Mouse (Mus musculus) lung, postnatal 10 days (tissue): ENCODE data around the gene Nup35.
A peak's percentile ranks its signal among the peaks of the same experiment; 100 is the strongest.

ENCODE experiments used
- DNase-seq: peaks from one replicate; pipeline ENCODE4 v3.0.0; 2021

Gene Nup35

DNA sequence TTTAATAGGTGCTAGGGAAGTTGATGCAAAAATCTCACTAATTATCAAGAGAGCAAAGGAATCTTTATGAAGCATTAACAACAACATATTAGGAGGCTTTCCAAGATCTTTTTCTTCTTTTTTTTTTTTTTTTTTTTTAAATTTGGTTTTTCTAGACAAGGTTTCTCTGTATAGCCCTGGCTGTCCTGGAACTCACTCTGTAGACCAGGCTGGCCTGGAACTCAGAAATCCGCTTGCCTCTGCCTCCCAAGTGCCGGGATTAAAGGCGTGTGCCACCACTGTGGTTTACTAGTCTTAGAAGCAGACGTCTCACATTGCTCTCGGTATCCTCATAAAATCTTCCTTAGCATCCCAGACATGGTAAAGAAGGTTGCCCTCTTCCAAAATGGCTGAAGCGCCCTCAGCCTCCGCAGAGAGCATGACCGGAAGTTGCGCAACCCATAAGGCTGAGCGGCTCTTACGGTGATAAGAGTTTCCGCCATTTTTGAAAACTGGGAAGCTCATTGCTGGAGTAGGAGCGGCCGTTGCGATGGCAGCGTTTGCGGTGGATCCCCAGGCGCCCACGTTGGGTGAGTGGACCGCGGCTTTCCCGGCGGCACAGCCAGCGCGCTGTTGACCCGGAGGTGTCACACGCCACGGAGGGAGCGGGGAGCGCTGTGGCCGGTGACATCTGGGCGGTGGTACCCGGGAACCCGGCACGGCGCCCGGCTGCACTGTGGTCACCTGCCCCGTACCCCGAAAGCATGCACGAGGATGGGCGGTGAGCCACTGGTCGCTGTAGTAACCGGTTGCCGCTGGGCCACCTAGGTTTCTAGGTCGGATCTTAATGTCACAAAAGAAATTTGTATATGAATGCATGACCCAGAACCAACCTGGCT, 21.6 kb downstream of the Nup35 start:
- DNase-seq = peak; percentile 94

DNA sequence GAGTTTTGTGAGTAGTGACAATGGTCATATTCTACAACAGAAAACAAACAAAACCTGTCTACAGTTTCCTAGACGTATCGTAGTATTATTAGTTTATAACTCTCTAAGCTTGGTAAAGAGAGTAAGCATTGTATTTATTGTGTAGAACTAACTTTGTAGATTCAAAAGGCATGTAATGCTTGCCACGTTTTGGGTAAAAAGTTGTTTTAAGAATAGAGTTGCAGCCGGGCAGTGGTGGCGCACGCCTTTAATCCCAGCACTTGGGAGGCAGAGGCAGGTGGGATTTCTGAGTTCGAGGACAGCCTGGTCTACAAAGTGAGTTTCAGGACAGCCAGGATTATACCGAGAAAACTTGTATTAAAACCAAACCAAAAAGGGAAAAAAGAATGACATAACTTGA, 22.4 kb downstream of the Nup35 start:
- DNase-seq = no peak

DNA sequence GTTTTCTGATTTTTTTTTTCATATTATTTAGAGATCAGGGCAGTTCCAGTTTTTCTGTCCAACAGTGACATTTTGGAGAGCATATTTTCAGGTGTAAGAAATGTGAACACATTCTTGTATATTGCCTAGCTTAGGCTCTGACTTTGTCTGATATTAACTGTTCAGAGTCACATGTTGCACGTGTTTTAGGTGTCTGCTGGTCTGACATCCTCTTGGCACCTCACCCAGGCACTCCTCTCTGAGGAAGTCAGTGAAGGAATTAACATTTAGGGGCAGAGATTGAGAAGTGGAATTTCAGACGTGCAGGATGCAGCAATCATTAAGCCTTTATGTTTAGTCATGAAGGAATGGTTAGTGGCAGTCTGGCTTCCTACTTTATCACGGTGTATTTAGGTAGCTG, 22.8 kb downstream of the Nup35 start:
- no peak for DNase-seq

DNA sequence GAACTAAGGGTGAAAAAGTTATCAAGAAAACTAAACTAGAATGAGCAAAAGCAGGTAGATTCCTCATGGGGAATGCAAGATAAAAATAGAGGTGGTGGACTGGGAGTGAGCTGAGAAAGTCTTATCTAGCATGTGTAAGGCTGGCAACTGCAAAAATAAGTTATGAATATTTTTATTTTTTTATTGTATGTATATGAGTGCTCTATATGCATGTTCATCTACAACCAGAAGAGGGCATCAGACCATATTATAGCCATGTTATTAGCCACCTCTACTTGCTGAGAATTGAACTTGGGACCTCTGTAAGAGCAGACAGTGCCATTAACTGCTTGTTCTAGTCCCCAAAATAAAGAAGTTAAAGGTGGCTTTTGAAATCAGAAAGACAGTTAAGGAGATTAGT, 44.4 kb downstream of the Nup35 start:
- DNase-seq = no peak

DNA sequence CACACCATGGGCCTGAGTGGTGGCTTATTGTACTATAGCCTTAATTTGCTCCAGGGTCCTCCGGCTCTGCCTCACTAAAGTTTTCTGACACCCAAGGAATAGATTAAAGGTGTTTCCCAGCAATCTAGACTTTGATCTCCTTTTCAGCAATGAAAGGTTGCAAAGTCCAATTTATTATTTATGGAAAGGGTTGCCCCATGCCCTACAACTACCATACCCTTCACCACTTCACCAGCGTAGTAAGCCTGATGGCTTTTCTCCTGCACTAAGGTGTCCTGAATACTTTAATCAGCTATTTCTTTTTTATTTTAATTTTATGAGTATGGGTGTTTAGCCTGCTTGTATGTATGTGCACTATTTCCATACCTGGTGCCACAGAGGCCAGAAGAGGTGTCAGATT, 45.6 kb downstream of the Nup35 start:
- DNase-seq = no peak

DNA sequence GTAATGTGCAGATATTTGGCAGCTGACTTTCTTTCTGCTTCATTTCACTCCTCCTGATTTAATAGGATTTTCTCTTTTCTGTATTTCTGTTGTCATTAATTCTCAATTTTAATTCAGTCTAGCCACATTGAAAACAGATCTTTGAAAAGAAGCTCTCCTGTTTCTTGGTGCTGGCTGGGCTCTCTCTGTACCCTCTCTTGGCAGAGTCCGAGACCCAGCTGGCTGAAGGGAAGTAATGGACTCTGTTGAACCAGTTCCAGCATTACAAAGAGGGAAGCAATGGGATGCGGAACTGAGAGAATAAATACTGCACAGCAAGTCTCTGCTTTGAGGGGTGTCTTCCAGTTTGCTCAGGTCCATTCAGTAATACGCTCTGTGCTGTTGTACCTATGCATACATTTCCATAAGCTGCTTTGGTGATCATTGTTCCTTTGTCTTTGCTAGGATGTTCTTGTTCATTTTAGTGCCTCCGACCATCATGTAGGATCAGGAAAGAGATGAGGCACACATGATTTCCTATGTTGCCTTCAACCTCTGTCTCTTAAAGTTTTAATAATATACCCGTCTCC, 50.4 kb downstream of the Nup35 start:
- DNase-seq = no peak

DNA sequence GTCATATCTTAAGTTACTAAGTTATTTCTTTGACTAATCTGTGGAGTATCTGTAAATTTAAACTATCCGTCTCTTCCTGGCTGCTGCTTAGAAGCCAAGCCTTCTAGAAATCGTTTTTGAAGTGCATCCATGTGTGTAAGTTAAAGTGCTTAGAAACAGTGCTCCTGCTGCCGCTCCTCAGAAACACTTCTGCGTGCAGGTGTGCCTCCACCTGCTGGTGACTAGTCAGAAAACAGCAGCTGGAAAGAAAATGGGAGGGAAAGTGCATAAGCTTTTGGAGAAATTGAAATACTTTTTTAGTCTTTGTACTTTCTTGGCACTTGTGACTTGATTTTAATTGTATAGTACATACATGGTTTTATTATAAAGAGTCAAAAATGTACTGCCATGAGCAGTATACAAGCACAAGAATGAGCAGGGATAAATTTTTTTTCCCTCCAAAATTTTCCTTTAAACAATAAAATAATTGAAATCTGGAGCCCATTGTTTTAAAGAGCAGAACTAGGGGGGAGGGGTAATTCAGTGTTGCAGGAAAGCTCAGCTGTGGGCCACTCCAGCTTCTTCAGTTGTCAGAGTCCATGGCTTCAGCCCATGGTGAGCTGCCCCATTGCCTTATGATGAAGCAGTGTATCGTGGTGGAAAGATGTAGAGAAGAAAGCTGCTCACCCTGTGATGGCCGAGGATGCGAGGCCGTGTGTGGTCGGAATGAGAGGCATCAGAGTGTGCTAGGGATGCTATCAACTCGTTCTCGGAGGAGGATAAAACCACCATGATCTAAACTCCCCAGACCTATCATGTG, 53.0 kb downstream of the Nup35 start:
- peak; percentile 3 for DNase-seq

DNA sequence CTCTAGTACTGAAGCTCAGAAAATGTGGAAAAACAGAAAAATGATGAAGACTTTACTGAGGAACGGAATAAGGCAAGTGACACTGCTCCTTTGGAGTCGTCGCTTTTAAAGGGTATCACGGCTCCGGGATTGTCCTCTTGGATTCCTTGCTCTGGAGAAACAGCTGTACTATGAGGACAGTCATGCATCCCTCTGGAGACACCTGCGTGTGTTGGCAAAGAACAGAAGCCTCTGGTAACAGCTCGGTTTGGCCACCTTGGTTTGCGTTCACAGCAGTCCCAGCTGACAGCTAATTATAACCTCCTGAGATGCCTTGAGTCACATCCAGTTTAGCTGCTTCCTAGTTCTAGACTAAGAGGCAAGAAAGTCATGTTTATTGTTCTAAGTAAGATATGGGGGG, 61.8 kb downstream of the Nup35 start:
- DNase-seq = no peak

DNA sequence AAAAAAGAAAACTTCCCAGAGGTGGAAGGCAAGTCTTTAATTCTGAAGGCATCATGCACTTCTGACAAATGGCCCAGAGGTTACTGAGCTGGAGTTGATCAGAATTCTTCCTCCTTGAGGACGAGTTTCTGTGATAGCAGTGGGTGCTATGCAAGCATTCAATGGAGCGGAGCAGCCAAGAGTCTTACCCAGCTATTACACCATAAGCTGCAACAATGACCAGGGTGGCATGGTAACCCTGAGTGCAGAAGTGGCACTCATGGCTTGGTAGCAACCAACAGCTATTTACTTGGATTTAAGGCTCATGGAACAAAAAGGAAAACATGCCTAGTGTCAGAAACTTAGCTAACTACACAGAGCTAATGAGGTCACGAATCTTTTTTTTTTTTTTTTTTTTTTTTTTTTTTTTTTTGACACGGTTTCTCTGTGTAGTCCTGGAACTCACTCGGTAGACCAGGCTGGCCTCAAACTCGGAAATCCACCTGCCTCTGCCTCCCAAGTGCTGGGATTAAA, 66.7 kb downstream of the Nup35 start:
- DNase-seq = no peak

DNA sequence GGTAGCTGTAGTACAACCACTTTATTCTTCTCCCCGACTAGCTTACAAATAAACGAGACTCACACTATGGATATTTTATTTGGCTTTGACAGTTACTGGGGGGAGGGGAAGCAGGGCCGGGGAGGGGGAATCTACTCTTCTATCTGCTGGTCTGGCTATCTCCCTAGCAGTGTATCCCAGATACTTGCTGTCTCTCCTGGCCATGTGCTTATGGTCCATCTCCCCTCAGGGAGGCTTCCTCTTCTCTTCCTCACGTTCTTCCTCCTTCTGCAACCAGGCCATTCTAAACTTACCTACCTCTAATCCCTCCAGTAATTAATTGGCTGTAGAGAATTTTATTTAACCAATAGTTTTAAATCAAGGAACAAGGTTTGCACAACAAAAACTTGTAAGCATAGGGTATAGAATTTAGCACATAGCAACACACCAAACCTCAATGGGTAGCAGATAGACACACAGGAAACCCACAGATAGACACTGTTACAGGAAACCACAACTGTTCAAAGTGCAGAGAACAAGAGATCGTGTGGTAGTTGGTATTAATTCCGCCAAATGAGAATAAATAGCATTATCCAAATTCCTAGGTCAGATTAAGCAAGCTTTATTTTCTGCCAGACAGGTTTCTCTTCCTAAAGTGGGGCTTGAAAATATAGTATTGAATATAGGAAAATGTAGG, 67.5 kb downstream of the Nup35 start:
- no peak for DNase-seq

DNA sequence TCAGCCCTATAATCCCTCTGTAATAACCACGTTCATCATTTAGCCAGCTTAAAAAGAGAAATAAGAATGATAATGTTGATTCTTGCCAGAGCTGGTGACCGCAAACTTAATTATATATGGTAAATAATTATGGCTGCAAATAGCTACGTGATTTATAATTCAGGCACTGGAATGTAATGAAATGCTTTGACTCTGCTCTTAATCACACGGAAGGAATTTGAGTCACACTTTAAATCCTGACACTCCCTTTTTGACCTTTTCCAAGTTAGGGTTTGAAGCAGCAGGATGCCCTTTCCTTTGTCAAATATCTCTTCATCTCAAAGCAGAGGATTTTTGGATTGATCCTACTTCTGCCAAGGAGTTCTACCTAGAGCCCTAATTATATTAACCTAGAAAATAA, 71.2 kb downstream of the Nup35 start:
- no peak for DNase-seq

DNA sequence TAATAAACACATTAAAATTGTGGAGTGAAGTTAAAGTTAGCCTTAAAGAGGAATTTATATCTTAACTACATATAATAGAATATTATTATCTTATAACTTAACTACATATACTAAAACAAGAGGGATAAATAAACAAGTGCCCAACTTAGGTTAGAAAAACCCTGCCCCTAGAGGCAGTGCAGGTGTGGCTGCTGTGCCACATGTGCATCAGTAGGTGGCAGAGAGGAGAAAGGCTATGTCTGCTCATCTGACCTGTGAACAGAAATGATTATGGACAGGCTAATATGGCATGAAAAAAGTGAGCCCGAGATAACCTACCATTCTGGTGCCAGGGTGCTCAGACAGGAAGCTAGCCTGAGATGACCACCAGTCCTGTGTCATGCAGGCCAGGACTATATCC, 90.4 kb downstream of the Nup35 start:
- no peak for DNase-seq
